Mouse (Mus musculus): ENCODE results near the gene Fars2. TPM values are rescaled to one million over a fixed set of nuclear protein-coding genes. Genes with fewer than 3 reads are reported as not detected.
"Not testable (repeated sequence)": the region's sequence is repeated elsewhere in the genome, so short reads cannot be mapped to it uniquely, and the experiment has no call there.

The Fars2 gene
- total RNA-seq, 2 experiments from 2014 or later: 29.5 to 31.5 TPM

- DNase-seq: no peak
- intact Hi-C loops (cut with DNase I): no loop called here
These were observed 313.4 kb downstream of the Fars2 start for GRCm38 (mm10) chr13:36430420-36431114.

- no peak for DNase-seq
- intact Hi-C loops (cut with DNase I): no loop called here
These were observed 314.8 kb downstream of the Fars2 start for GRCm38 (mm10) chr13:36431974-36432518.

- intact Hi-C loops (cut with DNase I): no loop called here
- peak; percentile 12 for DNase-seq
These were observed 327.7 kb downstream of the Fars2 start for GRCm38 (mm10) chr13:36444748-36445423.

- peak; percentile 23 for DNase-seq
- intact Hi-C loops (cut with DNase I): no loop called here
These were observed 330.7 kb downstream of the Fars2 start for GRCm38 (mm10) chr13:36447947-36448346.

DNA sequence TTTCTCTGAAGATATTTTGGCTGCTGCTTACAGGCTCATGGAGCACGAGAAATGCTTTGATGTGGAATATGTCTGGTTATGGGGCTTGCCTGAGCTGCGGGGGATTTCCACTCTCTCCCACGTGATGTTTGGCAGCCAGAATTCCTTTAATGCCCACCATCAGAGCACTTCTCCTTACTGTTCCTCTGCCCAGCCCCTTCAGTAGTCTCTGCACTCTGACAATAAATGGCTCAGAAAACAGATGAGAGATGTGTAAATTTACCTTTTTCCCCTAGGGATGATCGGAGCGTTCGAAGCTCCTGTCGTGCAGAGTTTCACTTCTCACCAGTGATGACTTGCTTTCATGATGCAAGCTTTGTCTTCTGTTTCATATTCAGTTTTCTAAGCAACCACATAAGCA lies 331.4 kb downstream of the Fars2 start:
- DNase-seq: no peak
- intact Hi-C loops (cut with DNase I): no loop called here

GRCm38 (mm10) chr13:36451437-36451836 lies 334.2 kb downstream of the Fars2 start:
- intact Hi-C loops (cut with DNase I): no loop called here
- DNase-seq: no peak

DNA sequence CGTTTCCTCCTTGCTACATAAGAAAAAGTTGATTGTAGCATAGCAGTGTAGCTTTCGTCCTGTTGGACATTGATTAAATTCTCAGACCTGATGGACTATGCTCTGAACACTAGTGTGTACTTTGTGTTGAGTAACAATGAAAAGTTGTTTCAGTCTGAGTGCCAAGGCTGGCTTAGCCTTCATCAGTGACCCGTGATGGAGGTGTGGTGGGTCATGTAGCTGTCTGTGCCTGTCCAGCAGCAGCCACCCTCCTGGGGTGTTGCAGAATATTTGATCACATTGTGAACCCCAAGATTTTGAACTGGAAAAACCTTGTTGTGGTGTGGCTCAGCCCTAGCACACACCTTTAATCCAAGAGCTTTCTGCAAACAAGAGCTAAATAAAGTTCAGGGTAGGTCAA lies 343.3 kb downstream of the Fars2 start:
- no peak for DNase-seq
- intact Hi-C loops (cut with DNase I): no loop called here

DNA sequence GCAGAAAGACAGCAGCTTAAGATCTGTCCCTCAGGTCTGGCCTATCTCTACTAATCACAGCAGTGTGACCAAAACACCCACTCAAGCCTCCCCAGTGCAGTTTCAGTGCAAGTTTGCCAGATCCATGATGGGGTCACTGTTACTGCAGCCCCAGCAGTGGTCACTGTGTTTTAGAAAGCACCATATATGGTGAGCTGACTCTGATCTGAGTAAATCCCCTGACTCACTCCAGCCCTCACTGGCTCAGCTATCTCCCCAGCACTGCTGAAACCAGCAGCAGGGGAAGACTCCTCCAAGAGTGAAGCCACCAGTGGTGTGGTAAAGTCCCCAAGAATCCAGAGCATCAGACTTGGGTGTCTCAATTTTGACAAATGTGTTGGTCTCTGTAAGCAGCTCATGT lies 346.5 kb downstream of the Fars2 start:
- DNase-seq: no peak
- intact Hi-C loops (cut with DNase I): no loop called here

DNA sequence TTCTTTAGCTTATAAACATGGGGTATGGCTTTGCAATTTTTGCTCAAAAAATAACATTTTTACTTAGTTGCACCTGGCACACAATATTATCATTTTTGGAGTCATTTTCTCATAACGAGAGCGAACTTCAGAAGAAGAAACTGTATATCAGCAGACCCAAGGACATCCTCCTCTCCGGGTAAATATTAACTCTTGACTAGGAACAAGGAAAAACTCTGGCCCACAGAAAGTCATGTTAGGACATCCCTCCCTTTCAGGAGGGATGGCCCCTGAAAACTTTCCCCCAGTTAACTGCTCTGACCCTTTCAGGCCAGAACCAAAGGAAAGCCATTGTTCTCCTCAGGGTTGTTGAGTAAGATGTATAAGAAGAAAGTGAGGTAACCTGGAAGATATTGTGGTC lies 348.9 kb downstream of the Fars2 start:
- DNase-seq; intact Hi-C loops (cut with DNase I): not testable (repeated sequence)

DNA sequence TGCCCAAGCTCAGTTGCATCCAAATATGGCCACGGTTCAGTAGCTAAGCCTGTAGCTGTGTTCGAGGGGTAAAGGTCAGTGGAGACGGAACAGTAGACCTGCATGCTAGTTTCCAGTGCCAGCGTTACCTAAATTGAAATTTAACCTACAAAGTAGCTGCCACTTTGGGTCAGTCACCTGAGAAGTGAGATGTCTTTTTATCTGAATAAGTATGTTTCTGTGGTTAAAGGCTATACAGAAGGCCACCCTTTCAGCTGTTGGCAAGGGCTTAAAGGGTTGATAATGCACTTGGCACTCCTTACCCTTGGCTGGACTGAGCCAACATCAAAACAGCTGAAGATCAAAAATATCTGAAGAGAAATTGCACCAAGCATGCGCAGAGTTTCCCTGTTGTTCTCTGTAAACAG lies 349.3 kb downstream of the Fars2 start:
- intact Hi-C loops (cut with DNase I): no loop called here
- DNase-seq: no peak

- intact Hi-C loops (cut with DNase I): no loop called here
- no peak for DNase-seq
These were observed 350.6 kb downstream of the Fars2 start for GRCm38 (mm10) chr13:36467849-36468248.

GRCm38 (mm10) chr13:36468963-36469362 lies 351.8 kb downstream of the Fars2 start:
- peak; percentile 22 for DNase-seq
- intact Hi-C loops (cut with DNase I): no loop called here

GRCm38 (mm10) chr13:36469412-36470125 lies 352.4 kb downstream of the Fars2 start:
- intact Hi-C loops (cut with DNase I): no loop called here
- DNase-seq: no peak

GRCm38 (mm10) chr13:36477648-36478047 lies 360.4 kb downstream of the Fars2 start:
- intact Hi-C loops (cut with DNase I): no loop called here
- no peak for DNase-seq

GRCm38 (mm10) chr13:36478243-36478642 lies 361.0 kb downstream of the Fars2 start:
- intact Hi-C loops (cut with DNase I): no loop called here
- no peak for DNase-seq

GRCm38 (mm10) chr13:36480101-36480500 lies 362.9 kb downstream of the Fars2 start:
- no peak for DNase-seq
- intact Hi-C loops (cut with DNase I): no loop called here

DNA sequence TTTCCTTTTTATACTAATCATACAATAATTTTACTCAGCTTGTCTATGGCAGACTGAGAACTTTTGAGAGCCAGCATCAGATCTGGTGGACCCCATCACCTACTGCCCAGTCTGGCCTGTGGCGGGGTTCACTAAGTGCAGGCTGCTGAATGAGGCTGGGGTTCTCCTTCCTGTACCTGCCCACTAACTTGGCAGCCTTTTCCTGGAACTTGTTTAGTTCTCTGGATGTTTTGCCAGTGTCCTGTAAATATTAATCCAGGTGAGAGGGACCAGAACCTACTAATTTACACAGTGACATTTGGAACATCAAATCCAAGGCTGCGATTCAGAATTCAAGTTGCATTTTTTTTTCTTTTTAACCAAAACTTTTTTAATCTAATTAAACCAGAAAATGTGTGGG lies 367.2 kb downstream of the Fars2 start:
- intact Hi-C loops (cut with DNase I): no loop called here
- DNase-seq: no peak

- intact Hi-C loops (cut with DNase I): no loop called here
- DNase-seq: no peak
These were observed 369.5 kb downstream of the Fars2 start for GRCm38 (mm10) chr13:36486756-36487155.

DNA sequence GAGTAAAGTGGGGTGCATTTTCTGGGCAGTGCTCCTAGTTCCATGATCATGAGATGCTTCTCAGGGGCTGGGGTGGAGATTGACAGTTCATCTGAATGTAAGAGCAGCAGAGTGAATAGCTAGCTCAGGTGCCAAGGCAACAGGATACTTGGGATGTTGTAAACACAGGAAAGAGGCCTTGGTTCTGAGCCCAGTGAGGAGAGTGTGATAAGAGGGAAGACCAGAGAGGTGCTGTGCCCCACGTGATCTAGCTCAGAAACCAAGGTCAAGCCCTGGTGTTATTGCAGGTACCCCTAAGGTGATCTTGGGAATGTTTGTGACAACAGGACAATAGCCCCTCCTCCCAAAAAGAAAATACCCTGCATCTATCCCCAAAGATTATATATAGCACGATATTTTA lies 372.2 kb downstream of the Fars2 start:
- DNase-seq: no peak
- intact Hi-C loops (cut with DNase I): no loop called here

DNA sequence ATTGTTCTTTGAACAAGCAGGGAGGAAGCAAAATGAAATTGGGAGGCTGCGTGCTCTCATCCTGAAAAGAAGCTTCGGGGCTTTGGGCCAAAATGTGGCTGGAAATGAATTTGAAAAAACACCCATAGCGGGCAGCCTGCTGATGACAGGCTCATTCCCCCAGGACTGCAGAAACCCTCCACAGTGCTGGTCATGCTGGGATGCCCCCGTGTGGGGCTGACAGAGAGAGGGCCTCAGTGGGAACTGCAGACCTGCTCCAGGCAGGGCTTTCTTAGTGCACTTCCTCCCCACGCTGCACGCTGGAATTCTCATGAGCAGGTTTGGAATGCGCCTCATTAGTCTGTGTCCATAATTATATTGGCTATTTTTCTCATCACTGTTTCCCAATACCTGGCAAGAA lies 373.4 kb downstream of the Fars2 start:
- intact Hi-C loops (cut with DNase I): no loop called here
- DNase-seq: peak; percentile 15

DNA sequence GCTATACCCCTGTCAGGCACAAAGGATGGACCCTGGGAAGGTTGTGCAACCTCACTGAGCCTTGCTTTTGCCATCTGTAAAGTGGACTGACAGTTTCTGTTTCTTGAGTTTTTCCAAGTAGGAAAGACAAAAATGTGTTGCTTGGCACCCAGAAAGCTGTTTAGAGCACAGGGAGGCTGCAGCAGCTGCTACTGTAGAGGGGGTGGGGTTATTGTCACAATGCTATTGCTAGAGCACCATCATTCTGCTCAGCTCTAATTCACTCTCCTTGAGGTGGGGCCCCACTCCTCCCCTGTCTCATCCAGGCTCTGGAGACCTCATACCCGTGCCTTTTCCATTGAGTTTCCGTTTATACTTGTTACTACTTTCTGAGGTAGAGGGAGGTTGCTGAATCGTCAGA lies 375.2 kb downstream of the Fars2 start:
- intact Hi-C loops (cut with DNase I): no loop called here
- no peak for DNase-seq

- intact Hi-C loops (cut with DNase I): no loop called here
- peak; percentile 57 for DNase-seq
These were observed 376.1 kb downstream of the Fars2 start for GRCm38 (mm10) chr13:36493294-36493693.

Data from left cerebral cortex, postnatal 4 days (tissue).